19 mouse cellular contexts compared by ENCODE assay signal in genomic region chr3:121699401-121699800, GRCm38 (mm10). TPM values are rescaled to one million over a fixed set of nuclear protein-coding genes. Genes with fewer than 3 reads are reported as not detected.
DNase-seq lines count a peak whose midpoint lies in the region; ATAC-seq and TF ChIP-seq lines count a peak whose summit lies in the region.
"Had no signal": no experiment of that assay in that cellular context is flagged by ENCODE, and none has a peak within 500 bp of the region (broad histone marks: within the 10 kb centered on the region; RNA-seq: fewer than 3 reads in every experiment).

No protein-coding gene starts in this region.

- WGBS in hindbrain, embryonic 12.5 days, result 77% methylated on average over 4 of the region's 4 CpGs
- 73% methylated on average over 4 of the region's 4 CpGs for WGBS in midbrain, embryonic 14.5 days

- H3K4me2 ChIP-seq in hindbrain, embryonic 12.5 days (replicated peaks), result no peak overlapping the region
- H3K4me2 ChIP-seq in midbrain, embryonic 14.5 days (ENCODE audit: low read length), result no peak overlapping the region
- H3K4me2 ChIP-seq: heart, embryonic 15.5 days; liver, embryonic 15.5 days had no signal

- ATAC-seq in hindbrain, embryonic 12.5 days (ENCODE audit: low FRiP score), result no peak
- peak; percentile 2; the same call in 1 of the 2 replicates for ATAC-seq in midbrain, embryonic 14.5 days (ENCODE audit: low FRiP score, low TSS enrichment)
- no peak for ATAC-seq in monocyte, adult 5-6 weeks (replicated peaks; ENCODE audit: insufficient number of reproducible peaks, low FRiP score, low TSS enrichment, poor library complexity, severe bottlenecking)

- no peak overlapping the region for H3K4me3 ChIP-seq in left cerebral cortex, adult 2 months
- no peak overlapping the region for H3K4me3 ChIP-seq in hindbrain, embryonic 12.5 days
- H3K4me3 ChIP-seq in midbrain, embryonic 14.5 days (replicated peaks; ENCODE audit: low read depth, low read length), result no peak overlapping the region
- H3K4me3 ChIP-seq: heart, embryonic 15.5 days; limb, embryonic 13.5 days; liver, embryonic 15.5 days had no signal

- no peak for TF ChIP-seq CTCF in left cerebral cortex, adult 2 months (IDR thresholded peaks at IDR 0.05)

- no peaks in the 10 kb centered on the region; the same call in 1 of the 2 replicates for H3K9me3 ChIP-seq in hindbrain, embryonic 12.5 days (replicated peaks)
- no peaks in the 10 kb centered on the region for H3K9me3 ChIP-seq in midbrain, embryonic 14.5 days (ENCODE audit: control insufficient read depth, low read length)
- H3K9me3 ChIP-seq: heart, embryonic 15.5 days; limb, embryonic 13.5 days; liver, embryonic 15.5 days had no signal

- H3K27me3 ChIP-seq in hindbrain, embryonic 12.5 days, result no peaks in the 10 kb centered on the region
- H3K27me3 ChIP-seq in midbrain, embryonic 14.5 days (ENCODE audit: control insufficient read depth, insufficient read depth, low read length), result no peaks in the 10 kb centered on the region
- H3K27me3 ChIP-seq: heart, embryonic 15.5 days; limb, embryonic 13.5 days; liver, embryonic 15.5 days had no signal

- peaks cover 31% of the 10 kb centered on the region for H3K4me1 ChIP-seq in hindbrain, embryonic 12.5 days
- H3K4me1 ChIP-seq in midbrain, embryonic 14.5 days (ENCODE audit: control insufficient read depth, insufficient read depth, low read length), result peaks cover 31% of the 10 kb centered on the region
- H3K4me1 ChIP-seq: liver, embryonic 15.5 days had no signal

- H3K27ac ChIP-seq in left cerebral cortex, adult 2 months, result peak overlapping the region; percentile 71; the same call in 1 of the 2 replicates
- peak overlapping the region; percentile 83 for H3K27ac ChIP-seq in hindbrain, embryonic 12.5 days
- H3K27ac ChIP-seq in midbrain, embryonic 14.5 days (replicated peaks; ENCODE audit: low read depth, low read length), result peak overlapping the region; percentile 91
- H3K27ac ChIP-seq: heart, embryonic 15.5 days; limb, embryonic 13.5 days; liver, embryonic 15.5 days had no signal

- intact Hi-C loops in left cerebral cortex, adult 2 months (cut with DNase I), result no loop called here
- intact Hi-C loops in left cerebral cortex, postnatal 25 days (cut with DNase I), result no loop called here

- DNase-seq in left cerebral cortex, adult 2 months (ENCODE audit: extremely low spot score in 1 of 2, low spot score in 2 of 2), result no peak
- DNase-seq in left cerebral cortex, postnatal 25 days (ENCODE audit: low spot score in 2 of 2), result no peak
- no peak for DNase-seq in midbrain, embryonic 14.5 days
- no peak for DNase-seq in right cerebral cortex, postnatal 4 days
- DNase-seq in cerebellum, adult 11-12 months, result no peak
- DNase-seq in adrenal gland, postnatal 4 days (ENCODE audit: low spot score in 2 of 2), result no peak
- DNase-seq: B cell, adult 2 months; cerebellum, adult 18-20 months; embryo, embryonic 11 days; kidney, adult 8-10 months had no signal

- H3K9ac ChIP-seq in hindbrain, embryonic 12.5 days, result no peak overlapping the region
- no peak overlapping the region for H3K9ac ChIP-seq in midbrain, embryonic 14.5 days (replicated peaks; ENCODE audit: low read length)
- H3K9ac ChIP-seq: heart, embryonic 15.5 days; limb, embryonic 13.5 days; liver, embryonic 15.5 days had no signal

- H3K36me3 ChIP-seq in hindbrain, embryonic 12.5 days, result no peaks in the 10 kb centered on the region
- H3K36me3 ChIP-seq in midbrain, embryonic 14.5 days (ENCODE audit: control insufficient read depth, insufficient read depth, low read length), result no peaks in the 10 kb centered on the region
- H3K36me3 ChIP-seq: heart, embryonic 15.5 days; limb, embryonic 13.5 days; liver, embryonic 15.5 days had no signal

RNA-seq across cellular contexts. Expression of gene F3, which starts 23.9 kb away (rescaled TPM):
- 10 to 100 TPM; 49.4 to 61.8 TPM for total RNA-seq in left cerebral cortex, adult 2 months (2021)
- 10 to 100 TPM; 42.7 to 45.5 TPM for total RNA-seq in left cerebral cortex, postnatal 25 days (2021)
- polyA plus RNA-seq in hindbrain, embryonic 12.5 days (2016; fragmentation: Nextera tagmentation; extraction: Ambion mirVana), result 6.5 and 7.6 TPM in 2 replicates
- polyA plus RNA-seq in midbrain, embryonic 14.5 days (2014; fragmentation: Nextera tagmentation; extraction: Ambion mirVana), result 6.9 and 7.2 TPM in 2 replicates
- not detected in 3 replicates for total RNA-seq in monocyte, adult 5-6 weeks (2017)
- 1 to 10 TPM; 5.8 to 8.3 TPM for total RNA-seq in adrenal gland, postnatal 4 days (2021)

RNA-seq across cellular contexts. Expression of gene 4930432M17Rik, which starts 28.8 kb away (rescaled TPM):
- not detected for total RNA-seq in left cerebral cortex, adult 2 months (2021)
- total RNA-seq in left cerebral cortex, postnatal 25 days (2021), result not detected
- polyA plus RNA-seq in hindbrain, embryonic 12.5 days (2016; fragmentation: Nextera tagmentation; extraction: Ambion mirVana), result not detected in 2 replicates
- polyA plus RNA-seq in midbrain, embryonic 14.5 days (2014; fragmentation: Nextera tagmentation; extraction: Ambion mirVana), result not detected in 2 replicates
- total RNA-seq in monocyte, adult 5-6 weeks (2017), result not detected in 3 replicates
- total RNA-seq in adrenal gland, postnatal 4 days (2021), result not detected
- total RNA-seq: adrenal gland, adult 18-20 months; granulocyte monocyte progenitor cell, adult 5-6 weeks; layer of hippocampus, adult 8-10 months; left cerebral cortex, adult 8-10 months had no signal
- polyA plus RNA-seq: heart, embryonic 15.5 days; limb, embryonic 13.5 days; liver, embryonic 15.5 days had no signal

Comparison
In these comparisons a context has a peak if more than half of its experiments do, and no peak if none do; other contexts are left out.
1. RNA of gene F3, which starts 23.9 kb away (total RNA-seq): 49.4 to 61.8 TPM in left cerebral cortex, adult 2 months and 42.7 to 45.5 TPM in left cerebral cortex, postnatal 25 days; 5.8 to 8.3 TPM in adrenal gland, postnatal 4 days and not detected in monocyte, adult 5-6 weeks; every median in the first group is over 4 times any median in the second.
2. Peak in every context shown above with its lines, with median percentiles within 50 percentile points of each other: H3K27ac ChIP-seq.